Mouse (Mus musculus) fibroblast of lung, adult 2 months (primary cell): ENCODE measurements around the gene Nlgn1.

Source experiments
- DNase-seq: peaks from one replicate; pipeline ENCODE4 v3.0.0-alpha.2; 2011; ENCODE audit warnings: low read depth

Gene Nlgn1

DNA sequence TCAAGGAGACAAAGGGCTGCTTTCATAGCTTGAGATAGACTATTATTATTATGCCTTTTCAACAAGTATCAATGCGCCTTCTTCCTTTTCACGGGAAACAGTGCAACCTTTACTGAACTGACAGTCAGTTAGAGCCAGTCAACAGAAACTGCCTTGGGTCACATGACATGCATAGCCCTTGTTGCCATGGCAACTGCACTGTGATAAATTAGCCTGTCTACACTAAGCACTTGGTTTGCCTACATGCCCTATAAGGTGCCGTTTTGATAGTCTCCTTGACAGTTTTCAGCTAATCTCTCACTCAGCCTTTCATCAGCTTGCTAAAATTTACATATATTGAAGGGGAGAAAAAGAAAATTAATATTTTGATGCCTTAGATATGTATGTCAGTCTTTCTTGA lies 524.7 kb downstream of the Nlgn1 start:
- no peak for DNase-seq

DNA sequence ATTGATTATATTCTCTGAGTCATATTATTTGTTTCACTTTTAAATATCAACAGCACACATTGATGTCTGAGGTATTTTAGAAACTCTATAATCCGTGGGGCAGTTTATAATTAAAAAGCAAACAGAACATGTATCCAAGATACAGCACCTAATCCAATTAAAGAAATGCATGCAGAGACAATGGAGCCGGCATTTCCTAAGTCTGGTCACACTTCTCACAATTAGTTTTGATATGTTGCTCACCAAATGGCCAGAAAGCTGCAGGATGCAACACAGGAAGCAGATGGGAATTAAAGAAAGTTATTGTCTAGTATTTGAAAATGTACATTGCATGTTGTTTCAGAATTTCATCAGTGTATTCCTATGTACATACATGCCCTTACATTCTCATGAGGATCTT lies 550.6 kb downstream of the Nlgn1 start:
- no peak for DNase-seq

- DNase-seq = no peak
Measured at GRCm38 (mm10) chr3:25775437-25775836, 556.8 kb downstream of the Nlgn1 start.

DNA sequence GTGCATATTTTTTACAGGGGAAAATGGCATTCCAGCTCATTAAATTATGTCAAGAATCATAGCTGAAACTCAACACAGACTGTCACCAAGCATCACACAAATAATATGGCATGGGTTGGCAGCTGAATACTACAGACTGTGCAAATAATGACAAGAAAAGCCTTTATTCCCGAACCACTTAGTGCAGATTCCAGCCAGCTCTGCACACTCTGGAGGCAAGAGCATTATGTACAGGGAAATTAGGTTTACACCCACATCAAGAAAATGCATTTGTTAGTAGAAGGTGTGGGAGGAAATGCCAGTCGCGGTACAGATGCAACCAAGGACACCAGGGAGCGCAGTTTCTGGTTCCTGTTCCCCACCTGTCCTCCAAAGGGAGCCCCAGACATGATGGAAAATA lies 558.4 kb downstream of the Nlgn1 start:
- DNase-seq = no peak

- DNase-seq = no peak
Measured at GRCm38 (mm10) chr3:25773467-25773866, 558.8 kb downstream of the Nlgn1 start.

DNA sequence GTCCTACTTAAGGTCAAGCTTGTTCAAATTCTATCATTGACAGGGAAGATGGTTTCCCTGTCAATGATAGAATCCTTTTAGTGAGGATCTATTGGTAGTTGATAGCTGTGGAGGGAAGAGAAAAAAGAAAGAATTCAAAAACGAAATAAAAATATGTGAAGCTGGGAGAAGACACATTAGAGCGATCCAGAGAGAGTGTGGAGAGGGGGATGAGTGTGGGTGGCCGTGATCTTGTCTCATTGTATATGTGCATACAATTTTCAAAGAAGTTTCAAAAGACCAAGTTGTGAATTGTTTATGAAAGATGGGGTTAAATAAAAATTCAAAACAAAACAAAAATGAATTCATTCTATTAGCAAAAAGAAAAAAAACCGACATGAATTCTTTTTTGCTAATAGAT lies 568.6 kb downstream of the Nlgn1 start:
- no peak for DNase-seq

DNA sequence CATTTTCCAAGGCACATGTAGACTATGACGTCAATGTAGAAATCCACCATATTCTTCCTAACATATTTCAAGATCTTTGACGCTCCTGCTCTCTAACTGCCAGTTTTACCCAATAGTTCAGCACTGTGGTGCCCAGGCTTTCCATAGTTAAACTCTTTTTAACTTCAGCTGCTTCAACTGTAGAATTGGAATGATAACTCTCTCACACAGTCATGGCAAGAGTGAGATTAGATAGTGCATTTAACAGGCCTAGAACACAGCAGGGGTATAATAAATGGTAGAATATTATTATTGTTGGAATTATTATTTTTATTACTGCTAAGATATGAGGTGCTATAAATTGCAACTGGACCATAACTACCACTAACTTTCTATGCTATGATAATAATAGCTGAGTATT lies 574.4 kb downstream of the Nlgn1 start:
- DNase-seq = no peak

DNA sequence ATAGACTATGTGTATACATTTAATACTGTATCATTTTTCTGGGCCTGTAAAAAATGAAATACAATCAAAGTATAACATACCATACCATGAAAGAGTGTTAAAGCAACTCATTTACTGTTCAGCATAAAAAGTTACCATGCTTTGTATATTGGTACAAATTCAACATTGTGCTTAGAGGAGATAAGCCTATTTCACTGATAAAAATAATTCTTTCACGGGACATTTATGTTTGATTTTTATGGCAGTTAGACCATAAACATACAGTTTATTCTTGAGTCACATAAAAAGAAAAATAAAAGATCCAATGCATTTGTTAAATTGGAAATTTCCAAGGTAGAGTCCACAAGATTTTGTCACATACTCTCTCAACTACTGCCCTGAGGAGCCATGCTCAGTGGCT lies 608.1 kb downstream of the Nlgn1 start:
- no peak for DNase-seq

- DNase-seq = no peak
Measured at GRCm38 (mm10) chr3:25721464-25721863, 610.8 kb downstream of the Nlgn1 start.

DNA sequence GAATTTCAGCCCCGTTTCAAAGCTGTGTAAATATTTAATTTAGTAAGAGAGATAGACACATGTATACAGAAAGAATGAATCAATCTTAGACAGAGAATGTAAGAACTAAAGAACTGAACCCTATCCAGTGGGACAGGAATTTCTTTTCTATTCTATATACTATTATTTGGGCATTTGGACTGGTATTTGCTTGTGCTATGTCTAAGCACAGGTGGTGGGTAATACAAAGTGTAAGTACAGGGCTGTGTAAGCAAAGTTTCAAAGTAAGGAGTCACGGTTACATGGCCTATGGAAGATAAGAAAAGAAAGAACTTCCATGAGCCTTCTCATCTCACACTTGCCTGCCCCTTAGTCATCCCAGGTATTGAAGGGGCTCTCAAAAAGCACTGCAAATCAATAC lies 624.9 kb downstream of the Nlgn1 start:
- no peak for DNase-seq

- DNase-seq = no peak
Measured at GRCm38 (mm10) chr3:25697231-25697630, 635.0 kb downstream of the Nlgn1 start.

- DNase-seq = no peak
Measured at GRCm38 (mm10) chr3:25688789-25689464, 643.3 kb downstream of the Nlgn1 start.

DNA sequence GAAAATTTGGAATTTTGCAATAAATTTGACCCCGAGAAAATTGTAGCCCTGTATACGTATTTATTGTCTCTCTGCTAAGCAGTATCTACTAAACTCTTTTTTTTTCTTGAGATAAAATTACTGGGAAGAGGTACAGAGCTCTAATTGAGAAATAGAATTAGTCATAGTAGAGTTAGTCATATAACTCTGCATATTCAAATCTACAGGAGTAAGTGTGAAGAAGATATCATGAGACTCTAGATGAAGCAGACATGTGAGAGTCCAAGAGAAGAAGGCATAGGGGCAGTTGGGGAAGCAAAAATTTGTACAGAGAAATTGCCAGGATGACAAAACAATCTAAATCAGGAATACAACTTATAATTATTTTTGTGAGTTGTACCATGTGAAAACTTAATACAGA lies 648.6 kb downstream of the Nlgn1 start:
- no peak for DNase-seq

DNA sequence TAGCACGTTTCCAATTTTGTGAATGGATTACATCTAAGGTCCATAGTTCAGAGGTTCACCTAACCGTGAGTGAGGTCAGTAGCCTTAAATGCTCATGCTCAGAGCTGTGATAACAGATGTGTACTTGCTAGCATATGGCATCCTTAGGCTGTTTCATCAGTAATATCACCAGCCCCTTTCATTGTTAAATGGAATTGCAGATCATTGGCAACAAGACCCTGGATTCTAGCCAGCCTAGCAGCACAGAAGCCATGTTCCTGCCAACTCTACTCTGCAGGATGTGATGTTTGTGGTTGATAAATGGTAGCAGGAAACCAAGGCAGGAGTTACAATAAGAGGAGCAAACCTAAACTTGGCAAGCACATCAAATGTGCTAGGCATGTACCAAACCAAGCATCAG lies 652.9 kb downstream of the Nlgn1 start:
- DNase-seq = no peak

GRCm38 (mm10) chr3:25675888-25676287 lies 656.4 kb downstream of the Nlgn1 start:
- DNase-seq = no peak

- DNase-seq = no peak
Measured at GRCm38 (mm10) chr3:25675069-25675468, 657.2 kb downstream of the Nlgn1 start.

GRCm38 (mm10) chr3:25673408-25673807 lies 658.9 kb downstream of the Nlgn1 start:
- DNase-seq = no peak

GRCm38 (mm10) chr3:25672779-25673178 lies 659.5 kb downstream of the Nlgn1 start:
- no peak for DNase-seq

DNA sequence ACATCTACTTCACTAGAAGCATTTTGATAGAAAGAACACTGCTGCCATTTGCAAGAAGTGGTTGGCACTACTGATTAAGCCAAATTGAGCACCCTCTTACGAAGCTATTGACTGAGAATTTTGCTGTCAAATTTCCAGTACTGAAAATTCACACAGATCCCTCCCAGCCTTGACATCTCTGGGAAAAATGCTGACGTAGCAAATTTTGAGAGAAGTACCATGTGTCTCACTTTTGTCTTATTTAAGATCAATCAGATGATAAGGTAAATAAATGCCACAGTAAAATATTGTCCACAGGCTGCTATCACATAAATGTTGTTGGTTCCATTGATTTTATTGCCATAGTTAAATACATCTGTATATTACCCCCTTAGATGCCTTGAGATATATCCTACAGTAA lies 668.8 kb downstream of the Nlgn1 start:
- DNase-seq = no peak

DNA sequence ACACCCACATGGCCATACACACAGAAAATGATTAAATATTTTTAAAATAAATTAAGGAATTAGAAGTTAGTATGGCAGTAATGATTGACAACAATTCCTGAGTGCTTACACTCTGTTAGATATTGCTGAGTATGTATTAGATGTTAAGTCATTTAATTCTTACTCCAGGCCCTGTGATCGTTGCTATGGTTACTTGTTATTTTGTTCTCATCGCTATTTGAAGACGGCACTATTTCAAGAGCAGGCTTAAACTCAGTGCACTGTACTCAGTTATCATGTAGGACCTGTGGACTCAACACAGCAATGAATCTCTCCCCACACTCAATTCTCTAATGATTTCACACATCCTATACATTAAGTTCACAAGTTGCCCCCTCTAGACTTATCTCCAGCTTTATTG lies 672.0 kb downstream of the Nlgn1 start:
- no peak for DNase-seq

DNA sequence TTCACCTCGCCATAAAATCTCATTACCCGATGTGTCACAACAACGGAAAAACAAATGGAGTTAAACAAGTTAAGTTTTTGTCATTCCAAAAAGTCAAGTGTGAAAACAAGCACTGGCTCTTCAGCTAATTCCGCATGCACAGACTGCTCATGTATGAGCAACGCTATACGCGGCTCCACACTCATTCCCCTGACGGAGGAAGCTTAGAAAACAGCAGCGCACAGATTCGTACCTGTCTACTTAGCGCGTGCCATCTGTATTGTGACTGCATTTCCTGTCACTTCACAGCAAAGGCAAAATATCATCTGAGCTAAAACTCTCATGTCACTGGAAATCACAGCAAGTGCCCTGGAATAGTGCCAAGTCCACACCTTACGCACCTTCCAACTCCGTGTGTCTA lies 674.3 kb downstream of the Nlgn1 start:
- no peak for DNase-seq

- DNase-seq = no peak
Measured at GRCm38 (mm10) chr3:25657074-25657473, 675.2 kb downstream of the Nlgn1 start.

DNA sequence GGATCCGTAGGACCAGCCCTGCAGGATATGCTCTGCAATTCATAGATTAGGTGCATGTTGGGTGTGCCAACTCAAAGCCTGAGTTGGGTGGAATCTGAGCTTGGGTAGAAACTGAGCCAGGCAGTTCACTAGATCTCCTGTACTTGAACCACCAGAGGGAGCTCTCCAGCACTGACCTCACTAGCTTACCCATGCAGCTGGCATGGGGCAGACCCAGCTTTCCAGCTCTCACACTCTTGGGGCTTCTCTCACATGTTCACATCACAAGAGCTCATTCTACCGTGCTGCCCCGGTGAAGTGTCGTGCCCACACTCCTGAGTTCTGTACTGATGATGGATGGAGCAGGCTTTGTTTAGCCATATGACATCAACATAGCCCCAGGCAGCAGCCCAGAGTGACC lies 679.2 kb downstream of the Nlgn1 start:
- DNase-seq = no peak

GRCm38 (mm10) chr3:25645895-25646691 lies 686.2 kb downstream of the Nlgn1 start:
- no peak for DNase-seq
